Mouse (Mus musculus) E14TG2a.4 (cell line): ENCODE data around the gene Sbno2.
"Not testable (repeated sequence)": the region's sequence is repeated elsewhere in the genome, so short reads cannot be mapped to it uniquely, and the experiment has no call there.

Experiments used
- H3K27me3 ChIP-seq: 2 replicates; pipeline ENCODE4 v1.6.1; 2014; ENCODE audit warnings: low read length, control low read depth; ENCODE audit not compliant: insufficient read depth
- H3K36me3 ChIP-seq: 2 replicates; pipeline ENCODE4 v1.6.1; 2014; ENCODE audit warnings: low read length, control low read depth; ENCODE audit not compliant: insufficient read depth
- H3K4me1 ChIP-seq: replicated peaks from 2 replicates; pipeline ENCODE4 v1.6.1; 2014; ENCODE audit warnings: low read depth, low read length, control low read depth
- H3K4me3 ChIP-seq: replicated peaks from 2 replicates; pipeline ENCODE4 v1.5.1; 2014; ENCODE audit warnings: mild to moderate bottlenecking, low read length
- H3K9me3 ChIP-seq: 2 replicates; pipeline ENCODE4 v1.6.1; 2014; ENCODE audit warnings: low read length, control low read depth
- CTCF ChIP-seq: conservative IDR thresholded peaks from 2 replicates; pipeline ENCODE4 v1.5.1; 2014; ENCODE audit warnings: low read length
- NANOG ChIP-seq: IDR thresholded peaks from 2 replicates; pipeline ENCODE4 v1.6.1; 2014; ENCODE audit warnings: borderline replicate concordance, low read length, mixed read lengths
- POU5F1 ChIP-seq: IDR thresholded peaks from 2 replicates; pipeline ENCODE4 v1.6.1; 2014; ENCODE audit warnings: low read length, borderline replicate concordance

The Sbno2 gene

GRCm38 (mm10) chr10:80048834-80049233 is 56.5 kb downstream of the Sbno2 start:
- peaks cover 81% of the 10 kb centered on the region for H3K4me1 ChIP-seq
- H3K27me3 ChIP-seq: no peaks in the 10 kb centered on the region
- H3K36me3 ChIP-seq: peaks cover 8% of the 10 kb centered on the region; the same call in 1 of the 2 replicates
- TF ChIP-seq NANOG: no peak
- no peak for TF ChIP-seq POU5F1
- H3K4me3 ChIP-seq: peak overlapping the region; percentile 77
- no peaks in the 10 kb centered on the region for H3K9me3 ChIP-seq

DNA sequence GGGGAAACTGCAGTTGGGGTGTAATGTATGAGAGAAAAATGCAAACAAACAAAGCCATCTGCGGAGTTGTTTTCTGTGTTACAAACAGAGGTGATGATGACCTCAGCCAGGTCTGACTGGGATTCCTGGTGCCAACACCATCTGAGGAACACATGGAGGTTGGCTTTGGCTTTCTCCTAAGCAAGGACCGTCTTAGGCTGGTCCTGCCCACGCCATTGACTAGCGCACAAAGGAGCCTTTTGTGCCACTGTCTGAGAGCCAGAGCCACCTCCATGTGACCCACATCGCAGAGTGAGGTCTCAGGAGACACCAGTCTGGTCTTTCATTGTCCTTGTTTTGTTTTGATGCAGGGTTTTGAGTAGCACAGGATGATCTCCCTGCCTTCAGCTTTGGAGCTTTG is 57.0 kb downstream of the Sbno2 start:
- TF ChIP-seq CTCF (no peak), POU5F1 (no peak), NANOG (no peak)
- Histone ChIP-seq H3K4me1 (peaks cover 85% of the 10 kb centered on the region), H3K4me3 (peak overlapping the region; percentile 77), H3K9me3 (no peaks in the 10 kb centered on the region), H3K27me3 (no peaks in the 10 kb centered on the region), H3K36me3 (peaks cover 8% of the 10 kb centered on the region; the same call in 1 of the 2 replicates)

- Histone ChIP-seq H3K9me3 (no peaks in the 10 kb centered on the region), H3K27me3 (no peaks in the 10 kb centered on the region), H3K4me1 (peaks cover 86% of the 10 kb centered on the region), H3K36me3 (peaks cover 5% of the 10 kb centered on the region; the same call in 1 of the 2 replicates), H3K4me3 (peak within 1 kb of the TSS; percentile 77)
- TF ChIP-seq POU5F1: no peak
- no peak for TF ChIP-seq NANOG
- no peak for TF ChIP-seq CTCF
Observed at GRCm38 (mm10) chr10:80047041-80047565, 58.3 kb downstream of the Sbno2 start, which contains the start of gene Gpx4. TSS of gene Gpx4 (plus strand) at chr10:80047166.

GRCm38 (mm10) chr10:80045766-80046165 is 59.6 kb downstream of the Sbno2 start:
- Histone ChIP-seq H3K4me1 (peaks cover 85% of the 10 kb centered on the region), H3K27me3 (no peaks in the 10 kb centered on the region), H3K4me3 (peak overlapping the region; percentile 77), H3K9me3 (no peaks in the 10 kb centered on the region), H3K36me3 (peaks cover 5% of the 10 kb centered on the region; the same call in 1 of the 2 replicates)
- TF ChIP-seq NANOG (no peak; the same call in 1 of the 2 replicates), POU5F1 (peak; percentile 32; the same call in 1 of the 2 replicates)

DNA sequence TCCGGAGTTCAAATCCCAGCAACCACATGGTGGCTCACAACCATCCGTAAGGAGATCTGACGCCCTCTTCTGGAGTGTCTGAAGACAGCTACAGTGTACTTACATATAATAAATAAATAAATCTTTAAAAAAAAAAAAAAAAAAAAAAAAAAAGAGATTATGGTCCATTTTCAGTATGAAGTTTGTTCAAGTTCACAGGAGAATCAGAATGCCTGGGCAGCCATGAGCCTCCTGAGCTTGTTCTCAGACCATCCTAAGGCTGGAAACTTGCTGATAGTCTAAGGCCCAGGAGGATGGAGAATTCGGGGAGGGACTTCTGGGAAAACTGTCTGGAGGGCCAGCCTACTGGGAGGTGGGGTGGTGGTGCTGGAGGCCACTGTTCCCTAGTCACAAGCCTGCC is 60.0 kb downstream of the Sbno2 start:
- H3K9me3 ChIP-seq, H3K36me3 ChIP-seq, H3K27me3 ChIP-seq: not testable (repeated sequence)
- peak overlapping the region; percentile 77 for H3K4me3 ChIP-seq
- peaks cover 85% of the 10 kb centered on the region for H3K4me1 ChIP-seq

DNA sequence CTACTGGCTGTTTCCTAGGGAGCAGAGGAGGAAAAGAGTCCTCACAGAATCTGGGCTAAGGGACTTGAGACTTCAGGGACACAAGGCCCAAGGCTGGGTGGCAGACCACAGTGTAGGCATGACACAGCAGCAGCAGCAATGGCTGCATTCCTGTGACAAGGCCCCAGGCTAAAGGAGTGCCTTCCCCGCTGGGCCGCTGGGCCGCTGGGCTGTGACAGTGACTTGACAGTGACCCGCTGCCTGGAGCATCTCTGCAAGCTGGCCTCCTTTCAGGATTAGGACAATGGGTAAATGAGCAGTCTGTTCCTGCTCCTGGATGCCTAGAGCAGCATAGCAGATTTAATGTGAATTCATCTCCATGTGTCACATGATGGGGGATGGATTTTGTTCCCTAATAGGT is 61.3 kb downstream of the Sbno2 start:
- Histone ChIP-seq H3K36me3 (no peaks in the 10 kb centered on the region), H3K4me1 (peaks cover 77% of the 10 kb centered on the region), H3K4me3 (peak overlapping the region; percentile 17; the same call in 1 of the 2 replicates), H3K9me3 (no peaks in the 10 kb centered on the region), H3K27me3 (no peaks in the 10 kb centered on the region)
- TF ChIP-seq NANOG (no peak), CTCF (no peak), POU5F1 (no peak)

- not testable (repeated sequence) for H3K4me3 ChIP-seq, H3K27me3 ChIP-seq, H3K9me3 ChIP-seq
- H3K36me3 ChIP-seq: peaks cover 23% of the 10 kb centered on the region
- peaks cover 74% of the 10 kb centered on the region for H3K4me1 ChIP-seq
Observed at GRCm38 (mm10) chr10:80041409-80042060, 63.8 kb downstream of the Sbno2 start.

- peak within 1 kb of the TSS; percentile 99 for H3K4me3 ChIP-seq
Observed at GRCm38 (mm10) chr10:80039559-80039979, 65.8 kb downstream of the Sbno2 start, which contains the start of gene Polr2e. TSS of gene Polr2e (minus strand) at chr10:80039795.

GRCm38 (mm10) chr10:80036832-80037231 is 68.5 kb downstream of the Sbno2 start:
- TF ChIP-seq CTCF (no peak), POU5F1 (no peak), NANOG (no peak)
- Histone ChIP-seq H3K9me3 (no peaks in the 10 kb centered on the region), H3K4me3 (peak overlapping the region; percentile 99), H3K4me1 (peaks cover 85% of the 10 kb centered on the region), H3K36me3 (peaks cover 51% of the 10 kb centered on the region), H3K27me3 (no peaks in the 10 kb centered on the region)

More at GRCm38 (mm10) chr10:80039559-80039979, 65.8 kb downstream of the Sbno2 start, which contains the start of gene Polr2e:
- TF ChIP-seq NANOG: no peak
- TF ChIP-seq POU5F1: no peak
- TF ChIP-seq CTCF: no peak
- peaks cover 43% of the 10 kb centered on the region for H3K36me3 ChIP-seq
- H3K9me3 ChIP-seq: no peaks in the 10 kb centered on the region
- peaks cover 80% of the 10 kb centered on the region for H3K4me1 ChIP-seq
- H3K27me3 ChIP-seq: no peaks in the 10 kb centered on the region
